Mouse (Mus musculus) testis, adult 2 months (tissue): Measurements from ENCODE around the gene Gipr.

ENCODE experiments used
- CTCF ChIP-seq: fragments of 200-500 bp; IDR thresholded peaks from 2 replicates; pipeline ENCODE4 v1.5.1; 2012; ENCODE audit warnings: low read depth, mild to moderate bottlenecking, inconsistent platforms, low read length, moderate library complexity; ENCODE audit not compliant: control insufficient read depth, insufficient read depth, insufficient replicate concordance
- POLR2A ChIP-seq: fragments of 200-500 bp; IDR thresholded peaks from 2 replicates; pipeline ENCODE4 v1.6.1; 2012; ENCODE audit warnings: low read depth, mild to moderate bottlenecking, inconsistent platforms, low read length, moderate library complexity; ENCODE audit not compliant: control insufficient read depth

GRCm38 (mm10) chr7:19121686-19122085 lies 44.2 kb downstream of the Gipr start:
- TF ChIP-seq CTCF (no peak), POLR2A (no peak)
